Mouse (Mus musculus) liver, embryonic 14.5 days (tissue): ENCODE measurements at regions not wholly inside any gene's neighbourhood (a gene's known extent, or its start where the extent isn't known, plus 50 kb on each side); places are given as distances from the start of the nearest gene placed in this dataset.

Source experiments
- CTCF ChIP-seq: IDR thresholded peaks from 2 replicates; pipeline ENCODE4 v1.5.1; 2016; ENCODE audit warnings: antibody characterized with exemption, low read depth, control low read depth
- EP300 ChIP-seq: IDR thresholded peaks from 2 replicates; pipeline ENCODE4 v1.6.1; 2016; ENCODE audit warnings: antibody characterized with exemption, low read depth

DNA sequence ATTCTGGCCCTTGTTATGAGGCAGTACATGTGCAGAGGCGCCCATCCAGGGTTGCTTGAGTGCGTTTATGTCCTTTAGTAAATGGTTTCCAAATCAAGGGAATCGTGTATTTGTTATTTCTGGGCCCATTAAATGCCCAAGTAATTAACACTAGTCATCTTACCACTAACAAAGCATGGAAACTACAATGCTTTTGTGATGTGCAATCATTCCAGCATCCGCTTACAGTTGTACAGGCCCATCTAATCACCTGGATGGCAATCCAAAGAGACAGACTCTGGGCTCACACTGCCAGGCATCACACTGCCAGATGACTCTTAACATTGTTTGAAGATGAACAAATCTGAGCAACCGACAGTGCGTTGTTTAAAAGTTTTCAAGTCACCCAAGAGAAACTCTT lies 113.6 kb upstream of the BC052040 start:
- TF ChIP-seq CTCF: no peak
- no peak for TF ChIP-seq EP300
